Mouse (Mus musculus) adrenal gland, adult 8-10 months (tissue): Measurements from ENCODE around the gene Senp6. TPM values are rescaled to one million over a fixed set of nuclear protein-coding genes. Genes with fewer than 3 reads are reported as not detected.
"Not testable (repeated sequence)": the region's sequence is repeated elsewhere in the genome, so short reads cannot be mapped to it uniquely, and the experiment has no call there.

Experiments
- DNase-seq: peaks from one replicate; pipeline ENCODE4 v3.0.0; 2022
- total RNA-seq, 4 experiments: library from RNA; stranded (reverse); gene quantifications; 2 replicates each; pipeline ENCODE4 v1.2.4; 2022

Senp6 gene
- total RNA-seq, 4 experiments from 2014 or later = 98.7 to 133 (median 117) TPM

DNA sequence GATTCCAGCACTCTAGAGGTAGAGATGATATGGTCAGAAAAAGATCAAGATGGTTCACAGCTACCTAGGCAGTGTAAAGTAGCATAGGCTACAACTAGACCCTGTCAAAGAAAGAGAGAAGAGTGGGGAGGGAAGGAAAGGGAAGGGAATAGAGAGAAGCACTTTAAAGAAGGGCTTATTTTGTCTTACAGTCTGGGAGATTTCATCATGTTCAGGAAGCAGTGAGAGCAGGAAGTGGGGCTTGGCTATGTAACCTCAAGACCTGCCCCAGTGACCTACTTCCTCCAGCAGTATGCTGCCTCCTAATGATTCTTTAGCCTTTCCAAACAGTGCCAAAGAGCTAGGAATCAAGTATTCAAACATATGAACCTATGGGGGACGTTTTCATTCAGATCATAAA is 14.2 kb downstream of the Senp6 start:
- no peak for DNase-seq

DNA sequence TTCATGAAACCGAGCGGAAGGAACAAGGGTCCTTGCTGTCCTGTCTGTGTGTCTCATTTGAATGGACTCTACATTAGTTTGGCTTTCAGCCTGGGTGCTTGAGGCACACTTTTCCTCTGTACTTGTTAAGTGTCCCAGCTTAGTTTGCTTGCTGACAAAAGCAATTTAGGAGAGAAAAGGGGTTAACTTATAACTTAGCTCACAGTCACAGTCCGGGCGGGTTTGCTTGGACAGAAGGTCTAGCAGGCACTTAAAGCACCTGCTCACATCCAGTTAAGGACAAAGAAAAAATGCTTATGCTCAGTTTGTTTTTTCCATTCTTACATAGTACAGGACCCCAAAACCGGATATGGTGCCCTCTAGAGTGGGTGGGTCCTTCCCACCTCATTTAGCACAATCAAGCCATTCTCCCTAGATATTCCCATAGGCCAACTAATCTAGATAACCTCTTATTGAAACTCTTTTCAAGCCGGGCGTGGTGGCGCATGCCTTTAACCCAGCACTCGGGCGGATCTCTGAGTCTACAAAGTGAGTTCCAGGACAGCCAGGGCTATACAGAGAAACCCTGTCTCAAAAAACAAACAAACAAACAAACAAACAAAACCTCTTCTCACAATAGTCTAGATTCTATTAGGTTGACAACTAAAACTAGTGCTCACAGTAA is 17.9 kb downstream of the Senp6 start:
- DNase-seq = no peak

DNA sequence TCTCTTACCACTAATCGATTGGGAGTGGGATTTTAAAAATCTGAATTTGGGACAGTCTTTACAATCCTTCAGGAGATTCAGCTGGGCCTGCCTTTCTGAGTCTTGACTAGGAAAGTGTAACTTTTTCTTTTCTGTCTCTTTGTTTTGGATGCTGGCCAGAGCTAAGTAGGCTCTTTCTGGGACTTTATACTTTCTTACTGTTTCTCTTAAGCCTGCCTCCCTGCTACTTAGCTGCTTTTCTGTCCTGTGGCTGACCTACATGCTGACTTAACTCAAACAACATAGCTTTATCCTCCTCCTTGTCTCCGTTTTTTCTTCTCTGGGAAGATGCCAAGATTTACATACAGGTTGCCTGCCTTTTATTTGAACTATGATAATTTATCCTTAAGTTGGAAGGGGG is 19.0 kb downstream of the Senp6 start:
- DNase-seq = no peak

DNA sequence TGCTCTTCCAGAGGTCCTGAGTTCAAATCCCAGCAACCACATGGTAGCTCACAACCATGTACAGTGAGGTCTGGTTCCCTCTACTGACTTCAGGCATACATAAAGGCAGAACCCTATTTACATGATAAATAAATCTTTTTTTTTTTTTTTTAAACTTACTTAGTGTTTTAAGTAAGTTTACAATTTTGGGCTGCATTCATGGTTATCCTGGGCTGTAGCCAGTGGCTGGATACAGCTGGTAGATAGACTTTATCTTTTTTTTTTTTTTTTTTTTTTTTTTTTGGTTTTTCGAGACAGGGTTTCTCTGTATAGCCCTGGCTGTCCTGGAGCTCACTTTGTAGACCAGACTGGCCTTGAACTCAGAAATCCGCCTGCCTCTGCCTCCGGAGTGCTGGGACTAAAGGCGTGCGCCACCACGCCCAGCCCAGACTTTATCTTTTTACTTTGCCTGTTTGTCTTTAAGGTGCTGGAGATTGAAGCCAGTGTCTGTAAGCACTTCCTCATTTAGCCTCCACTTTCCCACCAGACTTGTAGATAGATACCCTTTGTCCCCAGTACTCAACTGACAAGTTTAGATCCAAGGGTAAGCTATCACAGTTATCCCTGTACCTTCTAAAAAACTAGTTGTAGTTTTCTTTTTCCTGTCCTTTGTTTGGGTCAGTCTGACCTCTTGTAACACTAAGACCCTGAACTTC is 19.7 kb downstream of the Senp6 start:
- not testable (repeated sequence) for DNase-seq

DNA sequence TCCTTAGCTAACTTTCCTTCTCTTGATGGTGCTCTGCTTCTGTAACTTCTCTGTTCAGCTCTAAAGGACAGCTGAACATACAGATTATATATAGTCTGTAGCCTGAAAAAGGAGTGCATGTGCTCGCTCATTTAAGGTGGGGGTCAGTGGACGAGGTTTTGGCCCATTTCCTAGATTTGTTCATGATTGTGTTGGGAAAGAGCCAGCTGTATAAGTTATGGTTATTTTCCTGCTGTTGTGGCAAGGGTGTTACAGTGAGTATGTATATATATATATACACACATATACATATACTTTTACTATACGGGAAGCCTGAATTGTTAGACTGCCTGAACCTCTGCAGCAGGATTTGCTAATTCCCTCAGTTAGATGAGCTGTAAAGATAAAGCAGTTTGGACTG is 22.7 kb downstream of the Senp6 start:
- DNase-seq = no peak

DNA sequence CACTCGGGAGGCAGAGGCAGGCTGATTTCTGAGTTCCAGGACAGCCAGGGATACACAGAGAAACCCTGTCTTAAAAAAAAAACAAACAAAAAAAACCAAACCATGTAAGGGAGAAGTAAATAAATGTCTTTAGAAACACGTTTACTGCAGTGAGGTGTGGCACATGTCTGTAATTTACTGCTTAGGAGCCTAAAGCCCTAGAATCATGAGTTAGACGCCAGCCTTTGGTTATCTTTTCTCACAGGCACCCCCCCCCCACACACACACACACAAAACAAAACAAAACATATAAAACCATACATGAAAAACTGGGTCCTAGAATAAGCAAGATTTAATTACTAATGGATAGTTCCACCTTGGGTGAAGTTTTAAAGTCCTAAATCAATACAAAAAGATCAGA is 29.6 kb downstream of the Senp6 start:
- no peak for DNase-seq

DNA sequence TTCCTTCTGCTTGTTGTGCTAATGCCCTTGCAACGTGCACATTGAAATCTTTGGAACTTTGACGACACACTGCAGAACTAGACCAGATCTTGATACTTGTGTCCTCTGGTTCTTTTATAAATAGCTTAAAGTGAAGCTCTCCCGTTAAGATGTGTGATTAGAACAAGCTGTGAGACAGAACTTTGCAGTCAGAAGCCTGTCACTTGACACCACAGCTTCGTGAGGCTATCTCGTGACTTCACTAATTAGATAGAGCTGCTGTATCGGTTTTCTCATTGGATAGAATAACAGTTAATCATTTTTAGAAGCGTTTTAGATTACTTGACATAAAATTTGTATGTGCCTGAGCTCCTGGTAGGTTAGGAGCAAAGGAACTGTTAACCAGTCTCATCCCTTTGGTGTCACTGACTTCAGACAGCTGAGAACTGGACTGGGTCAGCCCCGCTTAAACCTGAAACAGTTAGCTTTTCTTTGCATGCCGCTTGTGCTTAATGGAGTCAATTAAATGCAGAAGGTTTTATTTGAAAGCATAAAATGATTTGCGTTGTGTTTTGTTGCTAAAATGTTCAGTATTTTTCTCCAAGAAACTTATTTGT is 79.4 kb downstream of the Senp6 start:
- no peak for DNase-seq

DNA sequence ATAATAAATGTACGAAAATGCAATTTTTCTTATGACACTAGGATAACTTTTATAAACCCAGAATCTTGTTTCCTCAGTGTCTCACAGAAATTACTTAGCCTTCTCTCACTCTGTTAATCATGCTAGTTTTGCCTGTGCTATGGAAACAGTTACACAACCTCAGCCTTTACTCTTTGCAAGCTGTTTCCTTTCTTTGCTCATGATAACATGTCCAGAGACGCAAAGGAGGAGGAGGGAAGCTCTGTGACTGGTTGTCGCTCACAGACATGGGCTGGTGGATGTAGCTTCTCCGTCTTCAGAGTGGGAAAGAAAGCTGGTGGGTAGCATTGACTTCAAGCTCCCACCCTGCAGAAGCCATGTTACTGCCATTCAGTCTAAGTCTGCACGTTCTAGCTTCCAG is 82.9 kb downstream of the Senp6 start:
- DNase-seq = no peak

DNA sequence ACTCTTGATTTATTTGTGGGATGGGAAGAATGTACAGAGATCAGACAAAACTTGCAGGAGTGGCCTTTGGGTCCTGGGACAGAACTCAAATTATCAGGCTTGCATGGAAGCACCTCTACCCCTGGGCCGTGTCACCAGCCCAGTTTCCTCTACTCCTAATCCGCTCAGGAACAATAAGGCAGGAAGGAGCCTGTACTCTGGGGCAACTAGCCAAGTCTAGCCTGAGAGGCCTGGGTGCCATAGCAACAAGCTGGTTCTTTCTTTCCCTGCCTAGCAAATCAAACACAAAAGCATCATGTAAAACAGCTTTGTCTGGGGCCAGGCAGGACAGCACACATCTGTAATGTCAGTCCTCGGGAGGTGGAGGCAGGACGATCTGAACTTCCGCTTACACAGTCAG is 88.6 kb downstream of the Senp6 start:
- DNase-seq = peak; percentile 29

DNA sequence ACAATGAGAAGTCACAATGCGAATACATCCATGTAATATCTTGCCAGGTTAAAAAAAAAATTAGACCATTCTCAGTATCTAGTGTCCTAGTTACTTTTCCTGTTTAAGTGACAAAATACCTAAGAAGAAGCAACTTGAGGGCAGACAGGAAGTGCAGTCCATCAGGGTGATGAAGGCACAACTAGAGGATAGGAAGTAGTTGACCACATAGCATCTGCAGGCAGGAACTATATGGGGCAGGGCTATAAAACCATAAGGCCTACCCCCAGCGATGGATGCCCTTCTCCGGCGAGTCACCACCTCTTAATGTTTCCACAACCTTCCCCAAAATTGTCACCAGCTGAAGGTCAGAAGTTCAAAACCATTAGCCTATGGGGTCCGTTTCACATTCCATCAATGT is 90.1 kb downstream of the Senp6 start:
- DNase-seq = no peak

DNA sequence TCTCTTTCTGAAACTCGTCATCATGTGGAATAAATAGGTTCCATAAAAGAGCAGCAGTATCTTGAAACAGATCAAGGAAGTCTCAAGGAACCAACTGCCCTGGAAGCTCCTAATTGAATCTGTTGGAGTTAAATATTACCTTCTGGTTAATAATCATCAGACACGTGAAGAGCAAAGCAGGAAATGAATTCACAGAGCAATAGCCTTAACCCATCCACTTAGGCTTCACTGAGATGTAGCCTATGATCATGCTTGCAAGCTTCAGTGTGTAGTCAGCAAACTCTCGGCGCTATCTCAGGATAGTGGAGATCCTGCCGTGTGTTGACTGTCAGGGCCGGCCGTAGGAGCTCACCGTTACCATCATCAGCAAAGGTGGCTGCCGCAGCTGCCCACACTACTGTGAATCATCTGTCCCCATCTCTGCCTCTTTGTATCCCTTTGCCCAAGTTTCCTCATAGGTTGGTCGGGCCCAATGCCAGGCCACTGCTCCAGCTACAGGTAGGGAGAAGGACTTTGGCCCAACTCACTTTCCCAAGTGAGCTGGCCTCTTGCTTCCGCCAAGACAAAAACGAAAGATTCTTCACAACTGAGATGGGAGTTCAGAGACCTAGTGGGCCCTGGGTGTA is 91.2 kb downstream of the Senp6 start:
- DNase-seq = no peak

DNA sequence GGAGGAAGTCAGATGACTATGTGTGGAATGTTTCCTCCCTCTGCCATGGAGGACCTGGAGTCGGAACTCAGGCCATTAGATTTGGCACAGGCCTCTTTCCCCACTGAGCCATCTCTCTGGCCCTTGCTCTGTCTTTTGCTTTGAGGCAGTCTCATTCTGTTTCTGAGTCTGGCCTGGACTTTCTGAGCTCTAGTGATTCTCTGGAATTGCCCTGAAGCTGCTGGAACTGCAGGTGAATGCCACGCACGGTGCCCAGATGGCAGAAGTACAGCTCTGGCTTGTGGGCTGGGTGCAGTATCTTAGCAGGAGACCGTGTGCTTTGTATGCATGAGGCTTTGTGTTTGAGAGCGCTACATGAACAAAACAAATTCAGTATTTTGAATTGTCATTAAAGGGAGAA is 92.2 kb downstream of the Senp6 start:
- no peak for DNase-seq

DNA sequence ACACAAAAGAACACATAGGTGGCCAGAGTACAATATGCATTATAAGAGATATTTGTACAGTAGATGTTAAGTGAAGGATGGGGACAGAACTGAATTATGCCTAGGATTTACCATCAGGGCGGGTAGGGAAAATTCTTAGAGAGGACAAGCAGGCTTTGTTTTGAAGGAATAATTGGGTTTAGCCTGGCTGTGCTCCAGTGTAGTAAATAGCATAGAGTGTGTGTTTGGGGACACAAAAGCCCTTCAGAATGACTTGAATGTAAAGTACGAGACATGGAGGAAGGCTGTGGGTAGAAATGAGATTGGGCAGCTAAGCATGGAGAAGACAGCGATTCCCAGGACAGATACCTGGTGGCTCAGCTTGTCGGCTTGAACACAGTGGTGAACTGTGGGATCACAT is 94.7 kb downstream of the Senp6 start:
- no peak for DNase-seq

DNA sequence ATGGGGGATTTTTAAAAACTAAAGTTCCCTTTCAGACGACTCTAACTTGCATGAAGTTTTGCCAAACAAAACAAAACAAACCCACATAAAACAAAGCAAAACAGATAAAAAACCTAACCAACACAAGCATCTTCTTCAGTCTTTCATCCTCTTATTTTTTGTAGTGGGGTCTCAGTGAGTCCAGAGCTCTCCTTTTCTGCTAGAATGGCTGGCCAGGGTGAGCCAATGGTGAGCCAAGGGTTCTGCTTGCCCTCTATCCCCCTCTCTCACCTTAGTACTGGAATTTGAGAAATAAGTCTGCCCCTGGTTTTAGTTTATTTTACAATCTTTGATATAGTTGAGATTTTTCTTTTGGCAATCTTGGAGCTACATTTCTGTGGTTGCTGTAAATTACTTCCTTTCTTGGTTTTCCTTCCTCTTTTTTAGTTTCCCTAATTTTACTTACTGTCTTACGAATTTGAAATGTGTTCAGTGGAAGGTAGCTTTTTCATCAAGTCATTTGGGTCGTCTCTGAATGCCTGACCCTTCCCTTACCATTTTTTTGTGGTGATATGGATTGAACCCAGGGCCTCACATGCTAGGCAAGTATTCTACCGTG is 96.5 kb downstream of the Senp6 start:
- DNase-seq = no peak

DNA sequence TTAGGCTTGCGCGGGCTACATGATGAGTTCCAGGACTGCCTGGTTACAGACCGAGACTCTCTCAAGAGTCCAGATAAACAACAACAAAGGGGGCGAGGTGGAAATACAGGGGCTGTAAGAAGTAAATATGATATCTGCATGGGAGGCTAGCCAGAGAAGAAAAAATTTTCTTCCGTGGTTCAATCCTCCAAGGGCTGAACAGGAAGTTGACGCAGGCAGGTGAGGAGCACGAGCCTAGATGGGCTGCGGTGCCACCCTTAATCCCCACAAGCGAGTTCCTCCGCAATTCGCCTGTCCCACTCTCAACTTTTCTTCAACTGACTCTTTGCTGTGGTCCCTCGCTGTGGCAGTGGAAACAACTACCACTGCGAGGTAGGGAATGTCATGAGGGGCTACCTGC is 97.5 kb downstream of the Senp6 start:
- DNase-seq = no peak

DNA sequence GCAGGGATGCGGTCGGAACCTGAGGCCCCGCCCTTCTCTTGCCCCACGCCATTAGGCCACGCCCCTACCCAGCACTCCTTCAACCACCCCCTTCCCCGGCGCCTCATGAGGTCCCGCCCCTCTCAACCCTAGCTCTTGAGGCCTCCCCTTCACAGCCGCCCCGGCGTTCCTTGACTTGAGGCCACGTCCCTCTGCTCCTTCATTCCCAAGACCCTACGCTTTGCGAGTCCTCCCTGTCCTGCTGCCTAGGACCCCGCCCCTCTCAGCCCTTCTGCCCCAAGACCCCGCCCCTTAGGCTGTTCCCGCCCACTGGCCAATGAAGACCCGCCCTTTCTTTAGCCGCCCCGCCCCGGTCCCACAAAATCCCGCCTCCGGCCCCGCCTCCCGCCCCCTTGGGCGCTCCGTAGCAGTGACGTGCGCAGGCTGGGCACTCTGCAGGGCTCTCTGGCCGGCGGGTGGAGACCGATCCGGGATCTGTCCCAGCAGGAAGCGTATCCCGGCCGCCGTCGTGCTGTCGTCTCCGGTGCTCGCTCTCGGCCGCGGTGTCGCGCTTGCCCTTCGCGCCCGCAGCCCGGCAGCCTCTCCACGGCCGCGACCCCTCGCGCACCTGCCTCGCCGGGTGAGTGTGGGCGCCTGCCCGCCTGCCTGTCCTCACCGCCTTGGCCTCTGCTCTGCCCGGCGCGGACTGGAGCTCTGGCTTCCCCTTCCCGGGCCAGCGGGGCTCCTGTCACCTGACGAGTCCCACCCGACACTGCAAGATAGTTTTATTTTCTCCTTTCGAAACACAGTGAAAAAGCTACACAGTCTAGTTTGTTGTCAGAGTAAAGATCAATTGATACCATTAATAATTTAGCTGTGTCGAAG is 98.1 kb downstream of the Senp6 start, which contains the start of gene Myo6:
Gene Myo6, plus strand, starts transcription at position 421 of the 864 bp plus-strand sequence.
- peak; percentile 90 for DNase-seq

DNA sequence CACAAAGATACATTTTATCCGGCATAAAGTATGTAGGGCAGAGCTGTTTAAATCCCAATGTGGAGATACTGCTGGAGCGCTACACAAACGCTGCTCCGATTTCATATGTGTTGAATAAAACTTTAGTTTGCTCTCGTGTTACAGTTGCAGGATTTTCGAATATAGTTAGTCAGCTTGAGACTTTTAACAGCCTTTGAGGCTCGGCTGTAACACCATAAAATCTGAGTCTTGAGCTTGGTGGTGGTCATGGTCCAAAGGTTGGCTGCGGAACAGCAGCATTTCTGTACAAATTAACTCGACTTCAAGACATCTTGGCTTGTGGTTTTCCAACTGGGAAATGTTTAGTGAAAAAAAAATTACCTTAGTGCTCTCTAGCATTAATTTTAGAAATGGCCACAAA is 99.0 kb downstream of the Senp6 start:
- DNase-seq = no peak

DNA sequence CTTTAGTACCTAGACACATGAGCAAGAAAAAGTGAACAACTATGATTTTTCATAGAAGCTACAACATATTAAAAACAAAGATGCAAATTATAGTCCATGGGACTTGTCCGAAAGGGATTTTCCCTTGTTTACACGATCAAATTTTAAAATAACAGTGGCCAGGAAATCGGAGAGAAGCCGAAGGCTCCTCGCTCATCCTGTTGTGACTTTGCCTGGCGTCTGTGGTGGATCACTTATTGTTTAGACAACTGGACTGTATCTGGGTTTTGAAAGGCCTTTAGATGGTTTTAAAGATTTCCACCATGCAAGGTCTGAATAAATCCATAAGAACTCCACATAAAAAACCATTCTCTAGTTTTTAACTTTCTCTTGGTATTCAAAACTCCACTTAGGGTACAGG is 99.7 kb downstream of the Senp6 start:
- DNase-seq = no peak

DNA sequence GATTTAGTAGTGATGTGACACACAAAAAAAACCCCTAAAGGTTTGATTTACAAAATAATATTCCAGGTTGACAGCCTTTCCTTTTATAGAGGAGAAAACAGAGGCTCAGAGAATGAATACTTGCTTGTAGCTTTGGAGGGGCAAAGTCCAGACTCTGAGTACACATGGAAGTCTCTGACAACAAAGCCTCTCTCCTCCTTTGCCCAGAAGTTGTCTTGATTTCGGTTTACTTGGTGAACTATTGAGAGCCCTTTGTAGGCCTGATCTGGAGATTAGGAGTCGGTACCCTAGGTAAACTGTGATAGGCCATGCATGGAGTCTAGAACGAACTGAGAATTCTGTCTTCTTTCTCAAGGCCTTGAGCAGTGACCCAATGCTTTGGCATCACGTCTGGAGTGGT is 100.4 kb downstream of the Senp6 start:
- DNase-seq = no peak

DNA sequence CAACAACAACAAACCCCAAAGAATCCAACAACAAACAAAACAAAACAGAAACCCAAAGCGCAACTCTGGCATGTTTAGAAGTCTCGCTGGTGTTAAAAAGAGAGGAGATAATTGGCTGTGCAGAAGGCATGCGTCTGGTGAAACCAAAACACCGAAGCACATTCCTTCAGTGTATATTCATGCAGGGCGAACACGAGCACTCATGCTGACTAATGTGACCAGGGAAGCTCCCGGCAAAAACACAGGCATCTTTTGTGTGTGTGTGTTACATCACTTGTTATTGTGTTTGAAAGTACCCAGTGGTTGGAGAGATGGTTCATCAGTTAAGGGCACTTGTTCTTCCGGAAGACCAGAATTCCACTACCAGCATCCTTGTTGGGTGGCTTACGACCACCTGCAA is 102.8 kb downstream of the Senp6 start:
- no peak for DNase-seq

DNA sequence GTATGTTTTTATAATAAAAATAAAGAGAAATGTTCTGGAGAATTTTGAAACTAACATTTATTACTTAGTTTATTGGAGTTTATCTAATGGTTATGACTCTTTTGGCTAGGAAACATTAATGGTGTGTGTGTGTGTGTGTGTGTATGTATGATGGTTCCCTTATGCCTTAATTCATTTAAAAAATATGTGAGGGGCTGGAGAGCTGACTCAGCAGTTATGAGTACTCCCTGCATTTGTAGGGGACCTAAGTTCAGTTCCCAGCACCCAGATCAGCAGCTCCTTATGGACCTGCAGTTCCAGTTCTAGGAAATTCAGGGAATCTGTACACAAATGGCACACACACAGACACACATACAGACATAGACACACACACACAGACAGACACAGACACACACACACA is 104.5 kb downstream of the Senp6 start:
- no peak for DNase-seq
